Mouse (Mus musculus) lung, adult 2 months (tissue): ENCODE measurements around the gene Slc2a3.

Experiments used
- CTCF ChIP-seq: fragments of 200-500 bp; IDR thresholded peaks from 2 replicates; pipeline ENCODE4 v1.5.1; 2011; ENCODE audit warnings: mild to moderate bottlenecking, low read length, control low read depth; ENCODE audit not compliant: insufficient read depth
- POLR2A ChIP-seq: fragments of 200-500 bp; IDR thresholded peaks from 2 replicates; pipeline ENCODE4 v1.6.1; 2011; ENCODE audit warnings: low read depth, mild to moderate bottlenecking, control low read depth, low read length, borderline replicate concordance; ENCODE audit errors: extremely low read depth

- peak; percentile 66 for TF ChIP-seq CTCF
- no peak for TF ChIP-seq POLR2A
Observed at GRCm38 (mm10) chr6:122834365-122834764, 32.9 kb upstream of the Slc2a3 start.
